In the genomic region with DNA sequence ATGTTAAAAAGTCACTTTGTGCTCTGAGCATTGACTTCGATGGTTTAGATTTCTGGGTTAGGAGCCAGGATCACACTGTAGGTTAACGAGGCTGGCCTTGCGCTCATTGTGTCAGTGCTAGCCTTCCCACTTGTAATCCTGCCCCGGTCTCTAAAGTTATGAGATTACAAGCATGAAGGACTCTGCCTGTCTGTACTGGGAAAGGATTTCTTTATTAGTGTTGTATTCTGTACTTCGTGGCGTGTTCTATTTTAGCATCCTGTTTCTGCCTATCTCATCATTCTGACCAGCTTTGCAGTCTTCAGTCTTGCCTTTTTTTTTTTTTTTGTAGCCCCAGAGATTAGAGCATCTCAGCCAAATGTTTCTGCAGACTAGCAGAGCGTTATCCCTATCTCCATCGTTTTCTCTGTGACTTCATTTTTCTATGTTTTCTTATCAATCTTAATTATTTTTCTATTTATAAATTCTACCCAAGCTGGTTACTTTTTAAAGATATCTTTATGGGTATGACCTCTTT, we compare ENCODE assay signal across 8 mouse cellular contexts. TPM values are rescaled to one million over a fixed set of nuclear protein-coding genes. Genes with fewer than 3 reads are reported as not detected.
DNase-seq lines count a peak whose midpoint lies in the region; ATAC-seq and TF ChIP-seq lines count a peak whose summit lies in the region.

No protein-coding gene starts in this region.

- no peak for TF ChIP-seq CTCF in E14TG2a.4 (conservative IDR thresholded peaks at IDR 0.05; ENCODE audit: low read length)

- H3K4me3 ChIP-seq in heart, embryonic 11.5 days (ENCODE audit: low read depth, low read length): peak overlapping the region; percentile 79
- peak overlapping the region; percentile 95 for H3K4me3 ChIP-seq in E14TG2a.4 (replicated peaks; ENCODE audit: low read length)
- H3K4me3 ChIP-seq in forebrain, embryonic 12.5 days (replicated peaks): peak overlapping the region; percentile 78
- peak overlapping the region; percentile 96 for H3K4me3 ChIP-seq in liver, embryonic 16.5 days (ENCODE audit: low read depth, low read length)

- H3K4me1 ChIP-seq in heart, embryonic 11.5 days (ENCODE audit: control insufficient read depth, insufficient read depth, low read length): peaks cover 8% of the 10 kb centered on the region
- peaks cover 48% of the 10 kb centered on the region for H3K4me1 ChIP-seq in E14TG2a.4 (replicated peaks; ENCODE audit: low read depth, low read length)
- H3K4me1 ChIP-seq in forebrain, embryonic 12.5 days: peaks cover 17% of the 10 kb centered on the region
- H3K4me1 ChIP-seq in liver, embryonic 16.5 days (ENCODE audit: control insufficient read depth, low read depth, low read length): peaks cover 12% of the 10 kb centered on the region

- peak overlapping the region; percentile 87 for H3K9ac ChIP-seq in heart, embryonic 11.5 days (ENCODE audit: low read depth, low read length)
- peak overlapping the region; percentile 81 for H3K9ac ChIP-seq in forebrain, embryonic 12.5 days
- peak overlapping the region; percentile 88 for H3K9ac ChIP-seq in liver, embryonic 16.5 days (ENCODE audit: low read depth, low read length)

- no peak for DNase-seq in heart, postnatal 36 days
- DNase-seq in yolk sac, embryonic 10.5 days (ENCODE audit: low spot score): no peak
- DNase-seq in retina, embryonic 14.5 days (ENCODE audit: low spot score): no peak
- DNase-seq in adrenal gland, postnatal 4 days (ENCODE audit: low spot score in 2 of 2): no peak

- 15% methylated on average over 8 of the region's 8 CpGs for WGBS in heart, embryonic 11.5 days (ENCODE audit: insufficient replicate concordance)
- WGBS in forebrain, embryonic 12.5 days: 22% methylated on average over 8 of the region's 8 CpGs
- WGBS in liver, embryonic 16.5 days (ENCODE audit: insufficient replicate concordance): 6% methylated on average over 8 of the region's 8 CpGs

- no peaks in the 10 kb centered on the region for H3K27me3 ChIP-seq in heart, embryonic 11.5 days (ENCODE audit: control insufficient read depth, insufficient read depth, low read length)
- no peaks in the 10 kb centered on the region for H3K27me3 ChIP-seq in E14TG2a.4 (ENCODE audit: insufficient read depth, low read length)
- no peaks in the 10 kb centered on the region for H3K27me3 ChIP-seq in forebrain, embryonic 12.5 days
- H3K27me3 ChIP-seq in liver, embryonic 16.5 days (ENCODE audit: control insufficient read depth, insufficient read depth, low read depth, low read length): no peaks in the 10 kb centered on the region

- peak overlapping the region; percentile 79 for H3K4me2 ChIP-seq in heart, embryonic 11.5 days
- peak overlapping the region; percentile 69 for H3K4me2 ChIP-seq in forebrain, embryonic 12.5 days
- H3K4me2 ChIP-seq in liver, embryonic 16.5 days (ENCODE audit: low read depth, low read length): peak overlapping the region; percentile 92

- H3K27ac ChIP-seq in heart, embryonic 11.5 days (ENCODE audit: low read depth, low read length): no peak overlapping the region
- no peak overlapping the region for H3K27ac ChIP-seq in forebrain, embryonic 12.5 days
- H3K27ac ChIP-seq in liver, embryonic 16.5 days (ENCODE audit: low read length): peak overlapping the region; percentile 64; the same call in 1 of the 2 replicates

- no peaks in the 10 kb centered on the region for H3K36me3 ChIP-seq in heart, embryonic 11.5 days (ENCODE audit: control insufficient read depth, insufficient read depth, low read length)
- H3K36me3 ChIP-seq in E14TG2a.4 (ENCODE audit: insufficient read depth, low read length): peaks cover 38% of the 10 kb centered on the region
- peaks cover 2% of the 10 kb centered on the region; the same call in 1 of the 2 replicates for H3K36me3 ChIP-seq in forebrain, embryonic 12.5 days (replicated peaks)
- H3K36me3 ChIP-seq in liver, embryonic 16.5 days (ENCODE audit: control insufficient read depth, insufficient read depth): no peaks in the 10 kb centered on the region

- intact Hi-C loops in heart, postnatal 36 days (cut with DNase I): loop anchor here (2.0 to 5.0 kb wide), 3 partner anchors 41 to 369 kb away; a partner anchor contains a TSS

- ATAC-seq in heart, embryonic 11.5 days (replicated peaks; ENCODE audit: insufficient number of reproducible peaks, low FRiP score, low TSS enrichment): no peak
- ATAC-seq in forebrain, embryonic 12.5 days (ENCODE audit: low FRiP score): no peak
- no peak for ATAC-seq in liver, embryonic 16.5 days (ENCODE audit: low read depth)

- H3K9me3 ChIP-seq in heart, embryonic 11.5 days (replicated peaks; ENCODE audit: control insufficient read depth, low read length): no peaks in the 10 kb centered on the region
- no peaks in the 10 kb centered on the region for H3K9me3 ChIP-seq in E14TG2a.4 (ENCODE audit: low read length)
- H3K9me3 ChIP-seq in forebrain, embryonic 12.5 days: no peaks in the 10 kb centered on the region
- H3K9me3 ChIP-seq in liver, embryonic 16.5 days (replicated peaks; ENCODE audit: control insufficient read depth, low read length): no peaks in the 10 kb centered on the region

RNA-seq across cellular contexts. Expression of a gene that starts 0.8 kb away (rescaled TPM):
- 93.5 and 97.9 TPM in 2 replicates for polyA plus RNA-seq in heart, embryonic 11.5 days (2014; fragmentation: Nextera tagmentation; extraction: Ambion mirVana)
- 10 to 100 TPM; 14.5 to 15.4 TPM for total RNA-seq in heart, postnatal 36 days (2021)
- 93.1 and 95.5 TPM in 2 replicates for polyA plus RNA-seq in forebrain, embryonic 12.5 days (2016; fragmentation: Nextera tagmentation; extraction: Ambion mirVana)
- polyA plus RNA-seq in liver, embryonic 16.5 days (2015; fragmentation: Nextera tagmentation; extraction: Ambion mirVana): 26.1 and 27.3 TPM in 2 replicates
- total RNA-seq in adrenal gland, postnatal 4 days (2021): 10 to 100 TPM; 31.2 to 37.5 TPM

RNA-seq across cellular contexts. Expression of a gene that starts 0.9 kb away (rescaled TPM):
- 21.9 and 29.5 TPM in 2 replicates for polyA plus RNA-seq in heart, embryonic 11.5 days (2014; fragmentation: Nextera tagmentation; extraction: Ambion mirVana)
- 1 to 10 TPM; 7.8 to 8.3 TPM for total RNA-seq in heart, postnatal 36 days (2021)
- 42.1 and 45.2 TPM in 2 replicates for polyA plus RNA-seq in forebrain, embryonic 12.5 days (2016; fragmentation: Nextera tagmentation; extraction: Ambion mirVana)
- 12.1 and 13.8 TPM in 2 replicates for polyA plus RNA-seq in liver, embryonic 16.5 days (2015; fragmentation: Nextera tagmentation; extraction: Ambion mirVana)
- total RNA-seq in adrenal gland, postnatal 4 days (2021): 10 to 100 TPM; 18.1 to 22.9 TPM

RNA-seq across cellular contexts. Expression of a gene that starts 25.4 kb away (rescaled TPM):
- 1.4 TPM in 1 of 2 replicates, not detected in the other for polyA plus RNA-seq in heart, embryonic 11.5 days (2014; fragmentation: Nextera tagmentation; extraction: Ambion mirVana)
- total RNA-seq in heart, postnatal 36 days (2021): not detected
- 0.46 and 1.0 TPM in 2 replicates for polyA plus RNA-seq in forebrain, embryonic 12.5 days (2016; fragmentation: Nextera tagmentation; extraction: Ambion mirVana)
- polyA plus RNA-seq in liver, embryonic 16.5 days (2015; fragmentation: Nextera tagmentation; extraction: Ambion mirVana): 0.06 and 0.27 TPM in 2 replicates
- under 1 TPM; 0.20 to 0.36 TPM for total RNA-seq in adrenal gland, postnatal 4 days (2021)

RNA-seq across cellular contexts. Expression of a gene that starts 42.4 kb away (rescaled TPM):
- 13.3 and 15.8 TPM in 2 replicates for polyA plus RNA-seq in heart, embryonic 11.5 days (2014; fragmentation: Nextera tagmentation; extraction: Ambion mirVana)
- total RNA-seq in heart, postnatal 36 days (2021): 10 to 100 TPM in 1 of 2 experiments, 1 to 10 TPM in 1; 8.7 to 10.5 TPM
- polyA plus RNA-seq in forebrain, embryonic 12.5 days (2016; fragmentation: Nextera tagmentation; extraction: Ambion mirVana): 24.1 and 25.5 TPM in 2 replicates
- polyA plus RNA-seq in liver, embryonic 16.5 days (2015; fragmentation: Nextera tagmentation; extraction: Ambion mirVana): 5.6 and 6.3 TPM in 2 replicates
- total RNA-seq in adrenal gland, postnatal 4 days (2021): 10 to 100 TPM; 17.8 to 18.8 TPM
